Mouse (Mus musculus) MEL (cell line): ENCODE results near the gene Vps8.

ENCODE experiments used
- CHD1 ChIP-seq: IDR thresholded peaks from 2 replicates; pipeline ENCODE4 v1.6.1; 2012; ENCODE audit warnings: low read depth, mild to moderate bottlenecking, inconsistent platforms, low read length, improper control_type of control experiment
- CHD2 ChIP-seq: IDR thresholded peaks from 2 replicates; pipeline ENCODE4 v1.6.1; 2011; ENCODE audit warnings: low read length, improper control_type of control experiment
- CTCF ChIP-seq, 3 experiments: IDR thresholded peaks in 2 of 3; conservative IDR thresholded peaks in 1 of 3; 2 replicates each; pipeline ENCODE4 v1.5.1; 2011 to 2012; ENCODE audit warnings: low read length in 3 of 3, low read depth in 2 of 3, mild to moderate bottlenecking in 2 of 3, improper control_type of control experiment in 1 of 3, inconsistent platforms in 1 of 3, mixed read lengths in 1 of 3, moderate library complexity in 1 of 3; ENCODE audit not compliant: control insufficient read depth in 1 of 3, insufficient read depth in 1 of 3, poor library complexity in 1 of 3, severe bottlenecking in 1 of 3
- EP300 ChIP-seq, 2 experiments: IDR thresholded peaks; 2 replicates each; pipeline ENCODE4 v1.6.1; 2011; ENCODE audit warnings: improper control_type of control experiment in 2 of 2, low read length in 2 of 2, low read depth in 1 of 2, mild to moderate bottlenecking in 1 of 2
- HCFC1 ChIP-seq: IDR thresholded peaks from 2 replicates; pipeline ENCODE4 v1.6.1; 2012; ENCODE audit warnings: low read depth, mild to moderate bottlenecking, inconsistent platforms, low read length, improper control_type of control experiment, moderate library complexity
- MAFK ChIP-seq: IDR thresholded peaks from 2 replicates; pipeline ENCODE4 v1.6.1; 2011; ENCODE audit warnings: low read depth, mild to moderate bottlenecking, low read length, improper control_type of control experiment, borderline replicate concordance
- MAX ChIP-seq: IDR thresholded peaks from 2 replicates; pipeline ENCODE4 v1.6.1; 2011; ENCODE audit warnings: low read length, improper control_type of control experiment
- POLR2A ChIP-seq, 2 experiments: IDR thresholded peaks; 2 replicates each; pipeline ENCODE4 v1.6.1; 2011 to 2012; ENCODE audit warnings: low read length in 2 of 2, mild to moderate bottlenecking in 2 of 2, control low read depth in 1 of 2, improper control_type of control experiment in 1 of 2, low read depth in 1 of 2, moderate library complexity in 1 of 2; ENCODE audit not compliant: control insufficient read depth in 1 of 2, insufficient read depth in 1 of 2, poor library complexity in 1 of 2

DNA sequence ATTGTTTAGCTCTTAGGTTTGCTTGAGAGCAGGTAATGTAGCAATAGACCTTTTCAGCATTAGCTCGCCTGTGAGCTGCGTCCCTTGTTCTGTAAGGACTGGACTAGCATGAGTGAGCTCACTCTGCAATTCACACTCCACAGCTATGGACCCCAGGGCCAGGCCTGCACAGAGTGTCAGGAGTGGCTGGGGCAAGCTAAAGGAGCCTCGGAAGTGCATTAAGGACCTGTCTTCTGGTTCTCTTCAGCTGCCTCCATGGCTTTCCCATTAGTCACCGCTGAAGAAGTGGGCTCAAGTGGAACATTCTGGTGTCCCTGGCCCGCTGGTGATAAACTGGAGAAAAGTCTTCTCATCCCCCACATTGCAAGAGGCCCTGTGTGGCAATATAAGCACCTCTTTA is 24.5 kb downstream of the Vps8 start:
- TF ChIP-seq MAX: no peak
- no peak for TF ChIP-seq CHD2
- TF ChIP-seq POLR2A (IDR thresholded peaks at IDR 0.05; ENCODE audit: control insufficient read depth in 1 of 2, insufficient read depth in 1 of 2, low read depth in 1 of 2, low read length in 2 of 2, poor library complexity in 1 of 2): no peak
- no peak for TF ChIP-seq CTCF (IDR thresholded peaks at IDR 0.05 in 2 of 3, conservative IDR thresholded peaks at IDR 0.05 in 1 of 3; ENCODE audit: control insufficient read depth in 1 of 3, insufficient read depth in 1 of 3, low read depth in 2 of 3, low read length in 3 of 3, poor library complexity in 1 of 3, severe bottlenecking in 1 of 3)
- TF ChIP-seq MAFK: no peak
- TF ChIP-seq CHD1: no peak
- TF ChIP-seq HCFC1: no peak
- TF ChIP-seq EP300 (IDR thresholded peaks at IDR 0.05; ENCODE audit: low read depth in 1 of 2, low read length in 2 of 2): no peak
